Mouse (Mus musculus) cerebellum, adult 2 months (tissue): ENCODE measurements at regions not wholly inside any gene's neighbourhood (a gene's known extent, or its start where the extent isn't known, plus 50 kb on each side); places are given as distances from the start of the nearest gene placed in this dataset.

Source experiments
- CTCF ChIP-seq: fragments of 200-500 bp; IDR thresholded peaks from 2 replicates; pipeline ENCODE4 v1.5.1; 2011; ENCODE audit warnings: low read depth, mild to moderate bottlenecking, control low read depth, low read length, moderate library complexity, borderline replicate concordance; ENCODE audit not compliant: insufficient read depth
- POLR2A ChIP-seq: fragments of 200-500 bp; IDR thresholded peaks from 2 replicates; pipeline ENCODE4 v1.6.1; 2011; ENCODE audit warnings: low read length, control low read depth, borderline replicate concordance; ENCODE audit not compliant: insufficient read depth

DNA sequence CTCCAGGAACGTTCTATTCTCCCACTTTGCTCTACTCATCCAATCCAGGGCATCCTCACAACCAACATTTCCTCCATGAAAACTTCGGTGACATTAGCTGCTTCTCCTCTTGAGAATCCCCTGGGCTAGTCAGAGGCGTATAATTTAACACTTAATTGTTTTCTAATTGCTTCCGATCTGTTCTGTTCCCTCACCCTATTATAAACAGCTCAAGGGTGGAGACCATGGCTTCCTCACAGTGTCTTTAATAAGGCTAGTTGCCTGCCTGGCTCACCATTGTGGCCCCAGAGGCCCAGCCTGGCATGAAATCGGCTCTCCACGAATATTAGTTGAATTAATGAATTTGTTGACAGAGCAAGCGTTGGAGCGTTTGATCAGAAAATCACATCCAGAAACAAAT, 61.9 kb upstream of the Medag start:
- TF ChIP-seq POLR2A (no peak), CTCF (no peak)
